Mouse (Mus musculus) retina, postnatal 1 day (tissue): ENCODE results near the gene Apln.
A peak's percentile ranks its signal among the peaks of the same experiment; 100 is the strongest.

ENCODE experiments used
- DNase-seq: peaks from one replicate; pipeline ENCODE4 v3.0.0-alpha.2; 2012

The Apln gene

GRCm38 (mm10) chrX:48016906-48017601 lies 17.6 kb downstream of the Apln start:
- peak; percentile 57 for DNase-seq

- DNase-seq: no peak
Measured at GRCm38 (mm10) chrX:48011656-48012055, 23.0 kb downstream of the Apln start.

DNA sequence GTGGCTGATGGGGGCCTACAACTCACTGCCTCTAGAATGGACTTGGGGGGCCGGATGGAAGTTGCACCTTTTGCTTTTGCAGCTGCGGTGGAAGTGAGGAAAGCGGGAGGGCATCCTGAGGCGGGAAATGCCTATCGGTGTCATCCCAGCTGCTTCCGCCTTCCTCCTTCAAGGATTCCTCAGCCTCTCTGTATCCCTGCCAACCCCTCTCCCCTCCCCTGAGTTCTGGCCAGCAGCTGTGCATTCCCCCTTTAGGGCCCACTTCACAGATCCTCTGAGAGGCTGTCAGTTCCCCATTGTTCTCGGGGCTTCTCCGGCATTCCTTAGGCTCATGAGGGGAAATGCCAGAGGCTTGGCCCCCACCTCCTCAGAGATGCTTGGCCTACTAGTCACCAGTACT lies 28.6 kb downstream of the Apln start:
- no peak for DNase-seq

- no peak for DNase-seq
Measured at GRCm38 (mm10) chrX:48004786-48005185, 29.9 kb downstream of the Apln start.

DNA sequence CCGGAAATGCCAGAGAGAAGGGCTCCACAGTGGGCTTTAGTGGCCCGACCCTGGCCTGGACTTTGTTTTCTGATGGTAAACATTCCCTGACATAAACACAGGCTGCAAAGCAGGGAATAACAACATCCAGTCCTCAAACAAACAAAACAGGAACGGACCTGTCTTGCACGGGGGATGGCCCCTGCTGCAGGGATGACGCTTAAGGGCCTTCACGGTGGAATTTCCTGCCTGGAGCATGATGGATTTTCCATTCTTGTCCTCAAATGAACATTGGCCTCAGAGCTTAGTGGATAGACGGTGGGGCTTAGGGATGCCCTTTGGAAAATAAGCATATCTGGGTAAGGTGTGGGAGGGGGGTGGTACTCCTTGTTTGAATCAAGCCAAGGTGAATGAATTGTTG lies 33.5 kb downstream of the Apln start:
- no peak for DNase-seq

DNA sequence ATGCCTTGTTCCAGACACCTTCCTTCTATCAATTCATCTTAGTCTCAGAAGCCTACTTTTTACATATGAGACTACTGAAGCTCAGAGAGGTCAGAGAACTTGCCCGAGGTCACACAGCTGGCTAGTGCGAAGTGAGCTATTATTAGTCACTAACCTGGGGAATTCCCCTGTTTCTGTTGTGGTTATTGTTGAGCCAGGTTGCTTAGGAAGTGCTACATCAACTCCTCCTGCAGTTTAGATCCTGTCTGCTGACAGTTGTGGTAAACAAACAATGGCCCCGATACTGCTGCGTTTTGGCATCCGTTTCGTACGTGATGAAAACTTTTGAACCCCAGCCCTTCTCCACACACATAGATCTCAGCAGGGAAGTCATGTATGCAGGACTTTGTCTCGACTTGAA lies 36.2 kb downstream of the Apln start:
- DNase-seq: no peak

DNA sequence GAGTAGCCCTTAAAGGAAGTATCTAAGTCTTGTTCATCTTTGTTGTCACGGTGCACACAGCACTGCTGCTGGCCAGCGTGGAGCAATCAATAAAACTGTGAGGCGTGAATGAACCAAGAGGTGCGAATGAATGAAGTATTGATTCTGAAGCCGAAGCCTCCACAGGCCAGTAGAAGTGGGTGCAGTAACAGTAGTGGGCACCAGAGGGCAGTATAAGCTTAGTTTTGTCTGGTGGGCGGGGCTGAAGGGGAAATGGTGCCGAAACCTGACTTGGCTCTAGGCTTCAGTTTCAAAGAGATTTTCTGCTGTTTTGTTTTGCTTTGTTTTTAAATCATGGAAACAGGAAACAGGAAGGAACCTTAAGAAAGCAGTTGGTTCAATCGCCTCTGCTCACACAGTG lies 42.0 kb downstream of the Apln start:
- peak; percentile 74 for DNase-seq

DNA sequence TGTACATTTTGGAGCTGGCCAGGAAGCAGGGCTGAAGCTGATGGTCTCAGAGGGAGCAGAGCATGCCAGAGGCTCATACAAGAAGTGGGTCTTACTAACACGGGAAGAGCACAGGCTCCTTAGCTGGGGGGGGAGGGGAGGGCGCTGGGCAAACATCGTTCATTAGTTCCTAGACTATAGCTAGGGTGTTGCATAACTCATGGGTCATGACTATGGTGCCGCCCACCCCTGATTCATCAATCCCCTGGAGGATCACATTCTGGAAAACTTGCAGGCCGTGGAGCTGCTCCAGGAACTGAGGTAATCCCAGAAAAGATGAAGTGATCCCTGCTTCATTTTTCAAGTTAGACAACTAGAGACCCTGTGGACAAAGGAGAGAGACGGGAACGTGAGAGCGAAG lies 46.6 kb downstream of the Apln start:
- DNase-seq: no peak

DNA sequence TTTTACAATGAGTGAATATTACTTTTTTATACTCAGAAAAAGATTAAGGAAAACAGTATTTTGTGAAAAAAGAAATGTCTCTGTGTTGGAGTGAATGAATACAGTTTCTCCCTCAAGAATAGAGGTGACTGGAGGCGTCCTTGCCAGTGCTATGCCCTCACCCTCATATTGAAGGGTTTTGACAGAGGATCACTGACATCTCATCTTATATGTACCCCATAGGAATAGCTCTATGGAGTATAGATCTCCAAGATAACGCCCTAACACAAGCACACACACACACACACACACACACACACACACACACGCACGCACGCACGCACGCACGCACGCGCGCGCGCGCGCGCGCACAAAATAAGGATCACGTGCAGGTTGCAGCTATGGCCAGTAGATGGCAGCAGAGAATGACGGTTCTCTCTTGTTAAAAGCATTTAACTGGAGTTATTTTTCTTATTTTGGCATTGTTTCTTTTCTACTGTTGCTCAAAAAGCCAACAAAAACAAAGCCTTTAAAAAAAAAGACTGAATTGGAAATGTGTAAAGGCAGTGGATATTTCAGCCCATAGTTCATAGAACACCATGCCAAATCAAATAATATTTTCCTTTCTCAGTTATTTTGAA lies 49.5 kb downstream of the Apln start:
- DNase-seq: peak; percentile 79

- DNase-seq: peak; percentile 5
Measured at GRCm38 (mm10) chrX:47977078-47977477, 57.6 kb downstream of the Apln start.

- no peak for DNase-seq
Measured at GRCm38 (mm10) chrX:47976551-47976950, 58.1 kb downstream of the Apln start.
